Mouse (Mus musculus) MEL (cell line): ENCODE results near the gene Smtnl2. TPM values are rescaled to one million over a fixed set of nuclear protein-coding genes. Genes with fewer than 3 reads are reported as not detected.

Experiments
- DNase-seq: peaks from one replicate; pipeline ENCODE4 v3.0.0; 2011; ENCODE audit warnings: low read depth, low spot score
- H3K27ac ChIP-seq: 2 replicates; pipeline ENCODE4 v1.5.1; 2012; ENCODE audit warnings: low read depth, mild to moderate bottlenecking, control low read depth, low read length, moderate library complexity; ENCODE audit not compliant: control insufficient read depth
- H3K27me3 ChIP-seq, 2 experiments: fragments of 150-350 bp in 1 of 2; sonication (generic) in 1 of 2; 2 replicates each; pipeline ENCODE4 v1.6.1; 2012; ENCODE audit warnings: low read length in 2 of 2, mild to moderate bottlenecking in 2 of 2, improper control_type of control experiment in 1 of 2, moderate library complexity in 1 of 2; ENCODE audit not compliant: insufficient read depth in 2 of 2, control insufficient read depth in 1 of 2
- H3K36me3 ChIP-seq, 2 experiments: 2 replicates each; pipeline ENCODE4 v1.6.1; 2012 to 2014; ENCODE audit warnings: low read length in 2 of 2, improper control_type of control experiment in 1 of 2, inconsistent platforms in 1 of 2, mild to moderate bottlenecking in 1 of 2; ENCODE audit not compliant: insufficient read depth in 2 of 2, control insufficient read depth in 1 of 2
- H3K4me1 ChIP-seq, 2 experiments: fragments of 150-350 bp in 1 of 2; sonication (generic) in 1 of 2; 2 replicates each; pipeline ENCODE4 v1.6.1; 2012; ENCODE audit warnings: low read length in 2 of 2, improper control_type of control experiment in 1 of 2, mild to moderate bottlenecking in 1 of 2; ENCODE audit not compliant: insufficient read depth in 2 of 2, control insufficient read depth in 1 of 2
- H3K4me3 ChIP-seq, 2 experiments: fragments of 150-350 bp in 1 of 2; sonication (generic) in 1 of 2; 2 replicates each; pipeline ENCODE4 v1.5.1; 2012; ENCODE audit warnings: low read depth in 2 of 2, low read length in 2 of 2, mild to moderate bottlenecking in 2 of 2, moderate library complexity in 2 of 2, control low read depth in 1 of 2, improper control_type of control experiment in 1 of 2; ENCODE audit not compliant: control insufficient read depth in 1 of 2, insufficient read depth in 1 of 2
- H3K79me2 ChIP-seq: 2 replicates; pipeline ENCODE4 v1.6.1; 2012; ENCODE audit warnings: mild to moderate bottlenecking, low read length, moderate library complexity; ENCODE audit not compliant: control insufficient read depth, poor library complexity, insufficient read depth
- H3K9ac ChIP-seq: 2 replicates; pipeline ENCODE4 v1.6.1; 2012; ENCODE audit warnings: low read depth, mild to moderate bottlenecking, control low read depth, low read length, moderate library complexity; ENCODE audit not compliant: control insufficient read depth, poor library complexity, severe bottlenecking
- H3K9me3 ChIP-seq: fragments of 150-350 bp; sonication (generic); replicated peaks from 2 replicates; pipeline ENCODE4 v1.6.1; 2012; ENCODE audit warnings: mild to moderate bottlenecking, low read length, improper control_type of control experiment, moderate library complexity; ENCODE audit not compliant: insufficient read depth
- BHLHE40 ChIP-seq: IDR thresholded peaks from 2 replicates; pipeline ENCODE4 v1.6.1; 2012; ENCODE audit warnings: low read depth, mild to moderate bottlenecking, inconsistent platforms, low read length, improper control_type of control experiment, borderline replicate concordance
- CHD1 ChIP-seq: IDR thresholded peaks from 2 replicates; pipeline ENCODE4 v1.6.1; 2012; ENCODE audit warnings: low read depth, mild to moderate bottlenecking, inconsistent platforms, low read length, improper control_type of control experiment
- CHD2 ChIP-seq: IDR thresholded peaks from 2 replicates; pipeline ENCODE4 v1.6.1; 2011; ENCODE audit warnings: low read length, improper control_type of control experiment
- CTCF ChIP-seq, 3 experiments: IDR thresholded peaks in 2 of 3; conservative IDR thresholded peaks in 1 of 3; 2 replicates each; pipeline ENCODE4 v1.5.1; 2011 to 2012; ENCODE audit warnings: low read length in 3 of 3, low read depth in 2 of 3, mild to moderate bottlenecking in 2 of 3, improper control_type of control experiment in 1 of 3, inconsistent platforms in 1 of 3, mixed read lengths in 1 of 3, moderate library complexity in 1 of 3; ENCODE audit not compliant: control insufficient read depth in 1 of 3, insufficient read depth in 1 of 3, poor library complexity in 1 of 3, severe bottlenecking in 1 of 3
- E2F4 ChIP-seq: IDR thresholded peaks from 2 replicates; pipeline ENCODE4 v1.6.1; 2011; ENCODE audit warnings: low read depth, low read length, improper control_type of control experiment, borderline replicate concordance
- ELF1 ChIP-seq: IDR thresholded peaks from 2 replicates; pipeline ENCODE4 v1.6.1; 2014; ENCODE audit warnings: low read depth, mild to moderate bottlenecking, inconsistent platforms, low read length, improper control_type of control experiment, moderate library complexity
- EP300 ChIP-seq, 2 experiments: IDR thresholded peaks; 2 replicates each; pipeline ENCODE4 v1.6.1; 2011; ENCODE audit warnings: improper control_type of control experiment in 2 of 2, low read length in 2 of 2, low read depth in 1 of 2, mild to moderate bottlenecking in 1 of 2
- ETS1 ChIP-seq: IDR thresholded peaks from 2 replicates; pipeline ENCODE4 v1.6.1; 2012; ENCODE audit warnings: low read depth, mild to moderate bottlenecking, inconsistent platforms, low read length, improper control_type of control experiment, moderate library complexity
- GABPA ChIP-seq: IDR thresholded peaks from 2 replicates; pipeline ENCODE4 v1.6.1; 2012; ENCODE audit warnings: low read depth, mild to moderate bottlenecking, inconsistent platforms, low read length, improper control_type of control experiment, moderate library complexity
- GATA1 ChIP-seq: IDR thresholded peaks from 2 replicates; pipeline ENCODE4 v1.6.1; 2011; ENCODE audit warnings: low read depth, low read length, improper control_type of control experiment
- HCFC1 ChIP-seq: IDR thresholded peaks from 2 replicates; pipeline ENCODE4 v1.6.1; 2012; ENCODE audit warnings: low read depth, mild to moderate bottlenecking, inconsistent platforms, low read length, improper control_type of control experiment, moderate library complexity
- JUND ChIP-seq: IDR thresholded peaks from 2 replicates; pipeline ENCODE4 v1.6.1; 2011; ENCODE audit warnings: low read depth, mild to moderate bottlenecking, improper control_type of control experiment, low read length
- KAT2A ChIP-seq: conservative IDR thresholded peaks from 2 replicates; pipeline ENCODE4 v1.6.1; 2012; ENCODE audit warnings: low read depth, low read length, improper control_type of control experiment, inconsistent platforms
- MAFK ChIP-seq: IDR thresholded peaks from 2 replicates; pipeline ENCODE4 v1.6.1; 2011; ENCODE audit warnings: low read depth, mild to moderate bottlenecking, low read length, improper control_type of control experiment, borderline replicate concordance
- MAX ChIP-seq: IDR thresholded peaks from 2 replicates; pipeline ENCODE4 v1.6.1; 2011; ENCODE audit warnings: low read length, improper control_type of control experiment
- MAZ ChIP-seq: IDR thresholded peaks from 2 replicates; pipeline ENCODE4 v1.6.1; 2012; ENCODE audit warnings: low read depth, mild to moderate bottlenecking, inconsistent platforms, low read length, improper control_type of control experiment
- MXI1 ChIP-seq: IDR thresholded peaks from 2 replicates; pipeline ENCODE4 v1.6.1; 2011; ENCODE audit warnings: mild to moderate bottlenecking, low read depth, low read length, improper control_type of control experiment
- MYB ChIP-seq: IDR thresholded peaks from 2 replicates; pipeline ENCODE4 v1.6.1; 2011; ENCODE audit warnings: mild to moderate bottlenecking, low read depth, low read length, improper control_type of control experiment
- MYC ChIP-seq: IDR thresholded peaks from 2 replicates; pipeline ENCODE4 v1.6.1; 2011; ENCODE audit warnings: low read depth, mild to moderate bottlenecking, low read length, improper control_type of control experiment, moderate library complexity
- NELFE ChIP-seq: IDR thresholded peaks from 2 replicates; pipeline ENCODE4 v1.6.1; 2011; ENCODE audit warnings: low read depth, low read length, improper control_type of control experiment
- NRF1 ChIP-seq: IDR thresholded peaks from 2 replicates; pipeline ENCODE4 v1.6.1; 2014; ENCODE audit warnings: low read depth, mild to moderate bottlenecking, inconsistent platforms, low read length, improper control_type of control experiment, moderate library complexity; ENCODE audit not compliant: poor library complexity, insufficient read depth, severe bottlenecking
- POLR2A ChIP-seq, 2 experiments: IDR thresholded peaks; 2 replicates each; pipeline ENCODE4 v1.6.1; 2011 to 2012; ENCODE audit warnings: low read length in 2 of 2, mild to moderate bottlenecking in 2 of 2, control low read depth in 1 of 2, improper control_type of control experiment in 1 of 2, low read depth in 1 of 2, moderate library complexity in 1 of 2; ENCODE audit not compliant: control insufficient read depth in 1 of 2, insufficient read depth in 1 of 2, poor library complexity in 1 of 2
- POLR2AphosphoS2 ChIP-seq: IDR thresholded peaks from 2 replicates; pipeline ENCODE4 v1.6.1; 2011; ENCODE audit warnings: low read length, improper control_type of control experiment
- POLR2AphosphoS5 ChIP-seq: IDR thresholded peaks from 2 replicates; pipeline ENCODE4 v1.6.1; 2012; ENCODE audit warnings: low read depth, borderline replicate concordance, mild to moderate bottlenecking, inconsistent platforms, low read length, moderate library complexity, mixed read lengths
- RAD21 ChIP-seq: IDR thresholded peaks from 2 replicates; pipeline ENCODE4 v1.6.1; 2011; ENCODE audit warnings: mild to moderate bottlenecking, low read depth, low read length, improper control_type of control experiment
- RCOR1 ChIP-seq: IDR thresholded peaks from 2 replicates; pipeline ENCODE4 v1.6.1; 2012; ENCODE audit warnings: low read depth, mild to moderate bottlenecking, inconsistent platforms, low read length, improper control_type of control experiment
- SIN3A ChIP-seq: IDR thresholded peaks from 2 replicates; pipeline ENCODE4 v1.6.1; 2012; ENCODE audit warnings: low read length, improper control_type of control experiment, inconsistent platforms
- SMC3 ChIP-seq: IDR thresholded peaks from 2 replicates; pipeline ENCODE4 v1.6.1; 2011; ENCODE audit warnings: low read depth, low read length, improper control_type of control experiment
- TAL1 ChIP-seq: IDR thresholded peaks from 2 replicates; pipeline ENCODE4 v1.6.1; 2012; ENCODE audit warnings: mild to moderate bottlenecking, inconsistent platforms, low read length, moderate library complexity, mixed read lengths
- TBP ChIP-seq: IDR thresholded peaks from 2 replicates; pipeline ENCODE4 v1.8.0; 2011; ENCODE audit warnings: low read depth, low read length, improper control_type of control experiment
- TCF12 ChIP-seq: IDR thresholded peaks from 2 replicates; pipeline ENCODE4 v1.6.1; 2014; ENCODE audit warnings: low read depth, mild to moderate bottlenecking, inconsistent platforms, low read length, improper control_type of control experiment, moderate library complexity
- UBTF ChIP-seq: IDR thresholded peaks from 2 replicates; pipeline ENCODE4 v1.6.1; 2012; ENCODE audit warnings: low read depth, mild to moderate bottlenecking, inconsistent platforms, low read length, improper control_type of control experiment, moderate library complexity, borderline replicate concordance; ENCODE audit not compliant: insufficient read depth
- USF1 ChIP-seq: IDR thresholded peaks from 2 replicates; pipeline ENCODE4 v1.6.1; 2014; ENCODE audit warnings: low read depth, mild to moderate bottlenecking, inconsistent platforms, low read length, improper control_type of control experiment, moderate library complexity
- USF2 ChIP-seq, 2 experiments: IDR thresholded peaks; 2 replicates each; pipeline ENCODE4 v1.6.1; 2011 to 2012; ENCODE audit warnings: improper control_type of control experiment in 2 of 2, low read length in 2 of 2, borderline replicate concordance in 1 of 2, inconsistent platforms in 1 of 2, low read depth in 1 of 2, mild to moderate bottlenecking in 1 of 2; ENCODE audit not compliant: insufficient read depth in 1 of 2
- ZC3H11A ChIP-seq: IDR thresholded peaks from 2 replicates; pipeline ENCODE4 v1.6.1; 2012; ENCODE audit warnings: low read depth, mild to moderate bottlenecking, inconsistent platforms, low read length, improper control_type of control experiment
- ZKSCAN1 ChIP-seq: IDR thresholded peaks from 2 replicates; pipeline ENCODE4 v1.6.1; 2012; ENCODE audit warnings: low read depth, mild to moderate bottlenecking, inconsistent platforms, low read length, improper control_type of control experiment, moderate library complexity
- ZMIZ1 ChIP-seq: IDR thresholded peaks from 2 replicates; pipeline ENCODE4 v1.6.1; 2012; ENCODE audit warnings: low read depth, mild to moderate bottlenecking, inconsistent platforms, low read length, improper control_type of control experiment, moderate library complexity
- ZNF384 ChIP-seq: IDR thresholded peaks from 2 replicates; pipeline ENCODE4 v1.6.1; 2012; ENCODE audit warnings: low read depth, mild to moderate bottlenecking, inconsistent platforms, low read length, improper control_type of control experiment
- polyA plus RNA-seq, 2 experiments: library from polyadenylated mRNA; stranded (reverse) in 1 of 2; unstranded in 1 of 2; fragments of >175 nt in 1 of 2; fragments of >200 nt in 1 of 2; gene quantifications; 2 replicates each; pipeline versions ENCODE4 v1.2.1 to v1.2.4; 2012; ENCODE audit warnings: low replicate concordance in 2 of 2, low read depth in 1 of 2; ENCODE audit not compliant: insufficient read length in 2 of 2, insufficient read depth in 1 of 2, missing spikeins in 1 of 2
- total RNA-seq: library from RNA; depleted of rRNA; stranded (reverse); fragments of 300-350 nt; gene quantifications from 2 replicates; pipeline ENCODE4 v1.2.3, GENCODE M21; 2012

Smtnl2 gene
- total and polyA plus RNA-seq, 3 experiments, result 10.2 to 10.9 TPM; not detected in 1

DNA sequence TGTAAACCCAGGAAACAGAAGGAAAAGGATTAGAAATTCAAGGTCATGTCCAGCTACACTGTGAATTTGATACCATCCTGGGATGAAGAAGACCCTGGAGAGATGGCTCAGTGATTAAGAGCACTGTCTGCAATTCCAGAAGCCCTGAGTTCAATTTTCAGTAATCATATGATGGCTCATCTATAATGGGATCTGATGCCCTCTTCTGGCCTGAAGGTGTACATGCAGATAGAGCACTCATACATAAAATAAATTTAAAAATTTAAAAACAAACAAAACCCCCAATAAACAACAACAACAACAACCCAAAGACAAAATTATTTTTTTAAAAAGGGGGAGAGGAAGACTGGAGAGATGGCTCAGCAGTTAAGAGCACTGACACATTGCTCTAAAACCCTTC, 15.4 kb upstream of the Smtnl2 start:
- peaks cover 2 to 10% of the 10 kb centered on the region in 2 experiments; a peak in 3 of 4 replicates for H3K4me1 ChIP-seq
- H3K36me3 ChIP-seq, result peaks cover 0 to 4% of the 10 kb centered on the region in 2 experiments; a peak in 1 of 4 replicates
- no peaks in the 10 kb centered on the region for H3K9me3 ChIP-seq
- no peaks in the 10 kb centered on the region for H3K27me3 ChIP-seq
- H3K27ac ChIP-seq, result no peak overlapping the region
- no peak overlapping the region for H3K4me3 ChIP-seq
- no peaks in the 10 kb centered on the region for H3K79me2 ChIP-seq
- DNase-seq, result peak; percentile 54
- no peak overlapping the region for H3K9ac ChIP-seq
- TF ChIP-seq UBTF (no peak), ZMIZ1 (no peak), TBP (no peak), BHLHE40 (no peak), EP300 (IDR thresholded peaks at IDR 0.05; ENCODE audit: low read depth in 1 of 2, low read length in 2 of 2) (no peak), POLR2AphosphoS5 (no peak), CTCF (IDR thresholded peaks at IDR 0.05 in 2 of 3, conservative IDR thresholded peaks at IDR 0.05 in 1 of 3; ENCODE audit: control insufficient read depth in 1 of 3, insufficient read depth in 1 of 3, low read depth in 2 of 3, low read length in 3 of 3, poor library complexity in 1 of 3, severe bottlenecking in 1 of 3) (peak; percentile 24 to 57 (median 31); a peak in 4 of 6 replicates), USF1 (no peak; the same call in 1 of the 2 replicates), MYB (no peak), GABPA (no peak), POLR2A (IDR thresholded peaks at IDR 0.05; ENCODE audit: control insufficient read depth in 1 of 2, insufficient read depth in 1 of 2, low read depth in 1 of 2, low read length in 2 of 2, poor library complexity in 1 of 2) (no peak), ZC3H11A (peak; percentile 79), SIN3A (peak; percentile 9; the same call in 1 of the 2 replicates), NRF1 (no peak), GATA1 (no peak), MYC (no peak), MXI1 (no peak), KAT2A (no peak), NELFE (no peak), CHD2 (no peak), HCFC1 (no peak), MAFK (no peak), MAZ (no peak), MAX (no peak), POLR2AphosphoS2 (no peak), TAL1 (no peak), SMC3 (peak; percentile 79), RCOR1 (no peak), ZKSCAN1 (no peak), ZNF384 (no peak), RAD21 (peak; percentile 64), CHD1 (no peak), USF2 (IDR thresholded peaks at IDR 0.05; ENCODE audit: borderline replicate concordance in 1 of 2, insufficient read depth in 1 of 2, low read depth in 1 of 2, low read length in 2 of 2) (no peak), TCF12 (no peak), JUND (no peak), E2F4 (no peak), ETS1 (no peak), ELF1 (no peak)
